ENCODE assay signal across 13 mouse cellular contexts in the genomic region with DNA sequence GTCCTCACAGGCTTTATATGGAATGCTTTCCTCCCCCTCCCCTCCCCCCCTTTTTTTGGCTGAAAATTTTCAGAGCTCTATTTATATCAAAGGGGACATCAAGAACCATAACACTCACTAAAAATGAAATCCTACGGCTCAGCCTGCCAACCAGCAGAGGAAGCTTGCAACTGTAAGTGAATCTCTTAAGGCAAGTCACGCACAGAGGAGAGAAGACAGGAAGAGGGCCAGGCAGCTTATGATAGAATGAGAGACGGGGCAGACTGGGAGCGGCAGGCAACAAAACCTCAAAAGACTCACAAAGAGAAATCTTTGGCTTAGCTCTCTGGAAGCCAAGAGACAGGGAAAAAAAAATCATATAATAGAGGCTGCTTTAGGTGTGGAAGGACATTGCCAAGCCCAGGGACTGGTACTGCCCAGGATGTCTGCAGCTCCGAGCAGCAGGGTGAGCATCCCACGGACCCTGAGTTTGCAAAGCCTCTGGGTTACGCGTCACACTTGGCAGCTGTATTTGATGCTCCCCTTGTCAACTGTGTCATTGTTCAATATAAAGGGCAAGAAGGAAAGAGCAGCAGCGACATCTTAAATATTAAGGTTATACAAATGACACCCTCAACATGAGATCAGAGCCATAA.
A peak's percentile ranks its signal among the peaks of the same experiment; 100 is the strongest.
DNase-seq lines count a peak whose midpoint lies in the region; ATAC-seq and TF ChIP-seq lines count a peak whose summit lies in the region.
"Had no signal": no experiment of that assay in that cellular context is flagged by ENCODE, and none has a peak within 500 bp of the region (broad histone marks: within the 10 kb centered on the region; RNA-seq: fewer than 3 reads in every experiment).

No protein-coding gene starts in this region.

- intact Hi-C loops in left cerebral cortex, postnatal 4 days (cut with DNase I): no loop called here

- H3K4me2 ChIP-seq in forebrain, postnatal 0 days (ENCODE audit: low read depth): no peak overlapping the region
- H3K4me2 ChIP-seq in forebrain, embryonic 12.5 days: no peak overlapping the region
- no peak overlapping the region; the same call in 1 of the 2 replicates for H3K4me2 ChIP-seq in lung, embryonic 14.5 days
- H3K4me2 ChIP-seq: heart, embryonic 11.5 days had no signal

- no peak overlapping the region for H3K27ac ChIP-seq in forebrain, postnatal 0 days (ENCODE audit: low read depth, low read length)
- no peak overlapping the region for H3K27ac ChIP-seq in forebrain, embryonic 12.5 days
- H3K27ac ChIP-seq in lung, embryonic 14.5 days (ENCODE audit: low read depth): no peak overlapping the region

- no peaks in the 10 kb centered on the region for H3K9me3 ChIP-seq in forebrain, postnatal 0 days (ENCODE audit: low read length)
- H3K9me3 ChIP-seq in forebrain, embryonic 12.5 days: no peaks in the 10 kb centered on the region
- H3K9me3 ChIP-seq in lung, embryonic 14.5 days (ENCODE audit: low read depth, low read length): no peaks in the 10 kb centered on the region

- DNase-seq in forebrain, postnatal 0 days: peak; percentile 41
- peak; percentile 49 for DNase-seq in lung, embryonic 14.5 days
- DNase-seq in lung, postnatal 14 days: no peak
- DNase-seq in brain, adult 2 months (ENCODE audit: low read depth, low spot score): peak; percentile 68
- DNase-seq in left cerebral cortex, postnatal 4 days: peak; percentile 2
- no peak for DNase-seq in testis, postnatal 10 days (ENCODE audit: low spot score)
- DNase-seq in urinary bladder, adult 2 months (ENCODE audit: low spot score): no peak
- DNase-seq: B cell, adult 2 months; cerebellum, adult 9-11 months; gastrocnemius, postnatal 36 days; kidney, adult 2 months had no signal

- H3K27me3 ChIP-seq in forebrain, postnatal 0 days (ENCODE audit: insufficient read depth, low read length): no peaks in the 10 kb centered on the region
- H3K27me3 ChIP-seq in forebrain, embryonic 12.5 days: no peaks in the 10 kb centered on the region
- no peaks in the 10 kb centered on the region for H3K27me3 ChIP-seq in lung, embryonic 14.5 days (ENCODE audit: insufficient read depth, low read length)

- peak; percentile 43 for ATAC-seq in forebrain, postnatal 0 days
- no peak for ATAC-seq in forebrain, embryonic 12.5 days (ENCODE audit: low FRiP score)
- ATAC-seq in lung, embryonic 14.5 days (ENCODE audit: insufficient read depth): peak; percentile 68

- no peak for TF ChIP-seq CTCF in forebrain, postnatal 0 days (IDR thresholded peaks at IDR 0.05; ENCODE audit: low read depth)
- no peak for TF ChIP-seq CTCF in lung, embryonic 14.5 days (IDR thresholded peaks at IDR 0.05; ENCODE audit: low read depth)

- no peak overlapping the region for H3K4me3 ChIP-seq in forebrain, postnatal 0 days (ENCODE audit: low read depth, low read length)
- no peak overlapping the region for H3K4me3 ChIP-seq in forebrain, embryonic 12.5 days (replicated peaks)
- no peak overlapping the region for H3K4me3 ChIP-seq in lung, embryonic 14.5 days (ENCODE audit: low read depth, low read length)

- H3K9ac ChIP-seq in forebrain, postnatal 0 days: no peak overlapping the region
- H3K9ac ChIP-seq in forebrain, embryonic 12.5 days: no peak overlapping the region
- no peak overlapping the region for H3K9ac ChIP-seq in lung, embryonic 14.5 days

- no peaks in the 10 kb centered on the region for H3K4me1 ChIP-seq in forebrain, postnatal 0 days (ENCODE audit: insufficient read depth)
- H3K4me1 ChIP-seq in forebrain, embryonic 12.5 days: no peaks in the 10 kb centered on the region
- H3K4me1 ChIP-seq in lung, embryonic 14.5 days (ENCODE audit: insufficient read depth): no peaks in the 10 kb centered on the region

- WGBS in forebrain, postnatal 0 days: 43% methylated on average over 9 of the region's 9 CpGs
- WGBS in forebrain, embryonic 12.5 days: 79% methylated on average over 9 of the region's 9 CpGs
- 56% methylated on average over 9 of the region's 9 CpGs for WGBS in lung, embryonic 14.5 days

- H3K36me3 ChIP-seq in forebrain, postnatal 0 days (ENCODE audit: insufficient read depth): no peaks in the 10 kb centered on the region
- no peaks in the 10 kb centered on the region for H3K36me3 ChIP-seq in forebrain, embryonic 12.5 days (replicated peaks)
- no peaks in the 10 kb centered on the region for H3K36me3 ChIP-seq in lung, embryonic 14.5 days (ENCODE audit: insufficient read depth)

Comparison
In these comparisons a context has a peak if more than half of its experiments do, and no peak if none do; other contexts are left out.
1. DNase-seq: peak in forebrain, postnatal 0 days (single experiment), lung, embryonic 14.5 days (single experiment), brain, adult 2 months (single experiment) and left cerebral cortex, postnatal 4 days (single experiment); none in lung, postnatal 14 days (single experiment), testis, postnatal 10 days (single experiment) and urinary bladder, adult 2 months (single experiment).